In the genomic region with DNA sequence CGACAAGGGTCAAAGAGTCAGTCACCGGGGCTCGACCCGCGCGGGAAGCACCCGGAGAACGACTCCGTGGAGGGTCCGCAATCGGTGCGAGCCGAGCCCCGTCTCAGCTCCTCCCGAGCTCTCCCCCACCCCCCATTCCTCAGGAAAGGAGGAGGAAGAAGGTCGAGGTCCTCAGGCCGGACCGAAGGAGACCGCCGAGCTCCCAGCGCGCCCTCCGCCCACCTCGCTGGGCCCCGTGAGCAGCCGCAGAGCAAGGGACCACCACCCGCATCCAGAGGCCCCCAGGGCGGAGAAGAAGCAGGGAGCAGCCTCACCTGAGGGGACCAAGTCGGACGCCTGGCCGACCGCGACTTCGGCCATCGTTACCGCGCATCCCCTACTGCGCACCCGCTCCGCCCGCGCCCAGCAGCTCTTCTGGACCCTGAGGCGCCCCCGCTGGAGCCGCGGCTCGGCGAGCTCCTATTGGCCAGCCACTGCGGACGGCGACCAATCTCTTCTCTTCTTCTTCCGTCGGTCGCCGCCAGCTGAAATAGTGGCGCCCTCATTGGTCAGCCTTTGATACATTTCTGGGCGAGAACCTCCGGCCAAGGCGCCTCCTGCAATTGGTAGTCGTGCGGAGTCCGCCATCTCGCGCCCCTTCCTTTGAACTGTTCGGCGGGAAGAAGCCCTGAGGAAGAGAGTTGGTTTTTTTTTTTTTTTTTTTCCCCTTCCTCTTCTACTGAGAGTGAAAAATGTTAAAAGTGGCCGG, we compare ENCODE assay signal across 7 mouse cellular contexts. TPM values are rescaled to one million over a fixed set of nuclear protein-coding genes. Genes with fewer than 3 reads are reported as not detected.
DNase-seq lines count a peak whose midpoint lies in the region; ATAC-seq and TF ChIP-seq lines count a peak whose summit lies in the region.

A gene (minus strand): TSS at position 402 of the 748 bp plus-strand sequence.

- DNase-seq in adrenal gland, postnatal 10 days = peak; percentile 97
- DNase-seq in embryonic facial prominence, embryonic 10.5 days (ENCODE audit: low spot score) = peak; percentile 98
- DNase-seq in gonadal fat pad, adult 2 months (ENCODE audit: low read depth) = peak; percentile 59
- DNase-seq in left cerebral cortex, postnatal 4 days = peak; percentile 98

- intact Hi-C loops in left cerebral cortex, postnatal 4 days (cut with DNase I) = no loop called here

- peak within 1 kb of the TSS; percentile 73 for H3K4me2 ChIP-seq in intestine, postnatal 0 days (replicated peaks; ENCODE audit: low read depth)
- peak within 1 kb of the TSS; percentile 65 for H3K4me2 ChIP-seq in midbrain, embryonic 12.5 days (replicated peaks)

- H3K4me3 ChIP-seq in embryonic facial prominence, embryonic 10.5 days = peak within 1 kb of the TSS; percentile 86
- peak within 1 kb of the TSS; percentile 95 for H3K4me3 ChIP-seq in intestine, postnatal 0 days (ENCODE audit: low read depth, low read length)
- H3K4me3 ChIP-seq in midbrain, embryonic 12.5 days = peak within 1 kb of the TSS; percentile 92
- peak within 1 kb of the TSS; percentile 98 for H3K4me3 ChIP-seq in small intestine, adult 2 months (ENCODE audit: low read depth, low read length)

- peaks cover 14% of the 10 kb centered on the region for H3K4me1 ChIP-seq in embryonic facial prominence, embryonic 10.5 days
- no peaks in the 10 kb centered on the region for H3K4me1 ChIP-seq in intestine, postnatal 0 days (replicated peaks; ENCODE audit: control insufficient read depth, insufficient read depth, low read length)
- peaks cover 10% of the 10 kb centered on the region for H3K4me1 ChIP-seq in midbrain, embryonic 12.5 days
- H3K4me1 ChIP-seq in small intestine, adult 2 months (ENCODE audit: control insufficient read depth, insufficient read depth, insufficient read length, low read length) = no peaks in the 10 kb centered on the region

- no peaks in the 10 kb centered on the region for H3K9me3 ChIP-seq in embryonic facial prominence, embryonic 10.5 days
- H3K9me3 ChIP-seq in intestine, postnatal 0 days (ENCODE audit: control insufficient read depth) = no peaks in the 10 kb centered on the region
- no peaks in the 10 kb centered on the region for H3K9me3 ChIP-seq in midbrain, embryonic 12.5 days

- ATAC-seq in intestine, postnatal 0 days = peak; percentile 99
- peak; percentile 99 for ATAC-seq in midbrain, embryonic 12.5 days (ENCODE audit: low FRiP score, low read depth)

- peak; percentile 49 for TF ChIP-seq CTCF in intestine, postnatal 0 days (IDR thresholded peaks at IDR 0.05; ENCODE audit: low read depth)
- no peak for TF ChIP-seq CTCF in small intestine, adult 2 months (IDR thresholded peaks at IDR 0.05; ENCODE audit: extremely low read depth, insufficient read length, insufficient replicate concordance, low read depth, low read length)

- under 1% methylated on average over 67 of the region's 67 CpGs for WGBS in embryonic facial prominence, embryonic 10.5 days
- WGBS in intestine, postnatal 0 days = under 1% methylated on average over 63 of the region's 67 CpGs
- WGBS in midbrain, embryonic 12.5 days = under 1% methylated on average over 63 of the region's 67 CpGs
- under 1% methylated on average over 67 of the region's 67 CpGs for WGBS in small intestine, adult 2 months

- H3K27ac ChIP-seq in embryonic facial prominence, embryonic 10.5 days (replicated peaks) = peak within 1 kb of the TSS; percentile 98
- H3K27ac ChIP-seq in intestine, postnatal 0 days (ENCODE audit: low read depth, low read length) = peak within 1 kb of the TSS; percentile 79
- peak within 1 kb of the TSS; percentile 84 for H3K27ac ChIP-seq in midbrain, embryonic 12.5 days (replicated peaks)
- H3K27ac ChIP-seq in small intestine, adult 2 months (ENCODE audit: insufficient read depth, low read depth, low read length) = peak within 1 kb of the TSS; percentile 88

- H3K9ac ChIP-seq in intestine, postnatal 0 days (ENCODE audit: low read depth, low read length) = peak within 1 kb of the TSS; percentile 94
- peak within 1 kb of the TSS; percentile 91 for H3K9ac ChIP-seq in midbrain, embryonic 12.5 days (replicated peaks)

- H3K36me3 ChIP-seq in embryonic facial prominence, embryonic 10.5 days (replicated peaks) = peaks cover 20% of the 10 kb centered on the region
- peaks cover under 1% of the 10 kb centered on the region; the same call in 1 of the 2 replicates for H3K36me3 ChIP-seq in intestine, postnatal 0 days (ENCODE audit: control insufficient read depth, insufficient read depth)
- peaks cover 15% of the 10 kb centered on the region; the same call in 1 of the 2 replicates for H3K36me3 ChIP-seq in midbrain, embryonic 12.5 days
- H3K36me3 ChIP-seq in small intestine, adult 2 months (ENCODE audit: control insufficient read depth, insufficient read depth, low read length) = peaks cover 6% of the 10 kb centered on the region

- no peaks in the 10 kb centered on the region for H3K27me3 ChIP-seq in embryonic facial prominence, embryonic 10.5 days (replicated peaks; ENCODE audit: low read depth, poor library complexity, severe bottlenecking)
- H3K27me3 ChIP-seq in intestine, postnatal 0 days (replicated peaks; ENCODE audit: control insufficient read depth, insufficient read depth, low read length) = no peaks in the 10 kb centered on the region
- H3K27me3 ChIP-seq in midbrain, embryonic 12.5 days = no peaks in the 10 kb centered on the region
- H3K27me3 ChIP-seq in small intestine, adult 2 months (ENCODE audit: control insufficient read depth, insufficient read depth, low read length) = no peaks in the 10 kb centered on the region

- TF ChIP-seq POLR2A in small intestine, adult 2 months (IDR thresholded peaks at IDR 0.05; ENCODE audit: low read depth, low read length) = peak; percentile 74; the same call in 1 of the 2 replicates

RNA-seq across cellular contexts. Expression of the gene that starts here (rescaled TPM):
- 10 to 100 TPM; 38.5 to 53.0 TPM for total RNA-seq in adrenal gland, postnatal 10 days (2021)
- polyA plus RNA-seq in embryonic facial prominence, embryonic 10.5 days (2016; fragmentation: Nextera tagmentation; extraction: Ambion mirVana) = 97.9 and 109 TPM in 2 replicates
- polyA plus RNA-seq in gonadal fat pad, adult 2 months (2012; rRNA removed) = 18.7 and 19.5 TPM in 2 replicates
- 16.0 and 16.1 TPM in 2 replicates for polyA plus RNA-seq in intestine, postnatal 0 days (2015; fragmentation: Nextera tagmentation; extraction: Ambion mirVana)
- 10 to 100 TPM; 18.2 to 18.7 TPM for total RNA-seq in left cerebral cortex, postnatal 4 days (2021)
- 73.0 and 74.4 TPM in 2 replicates for polyA plus RNA-seq in midbrain, embryonic 12.5 days (2016; fragmentation: Nextera tagmentation; extraction: Ambion mirVana)
- polyA plus RNA-seq in small intestine, adult 2 months (2012; rRNA removed) = 4.5 and 9.1 TPM in 2 replicates

Comparison
In these comparisons a context has a peak if more than half of its experiments do, and no peak if none do; other contexts are left out.
1. Peak in every context shown above with its lines: DNase-seq, ATAC-seq, H3K4me3 ChIP-seq and H3K27ac ChIP-seq.